Mouse (Mus musculus) adrenal gland, postnatal 25 days (tissue): Measurements from ENCODE around the gene Zc2hc1c. TPM values are rescaled to one million over a fixed set of nuclear protein-coding genes. Genes with fewer than 3 reads are reported as not detected.

Experiments
- DNase-seq: peaks from one replicate; pipeline ENCODE4 v3.0.0; 2021; ENCODE audit warnings: mixed read lengths
- total RNA-seq: library from RNA; stranded (reverse); gene quantifications from 2 replicates; pipeline ENCODE4 v1.2.3, GENCODE M21; 2021

Zc2hc1c gene
- total RNA-seq, 1 experiment from 2014 or later = 1.8 TPM

GRCm38 (mm10) chr12:85284996-85285395, 3.4 kb upstream of the Zc2hc1c start:
- no peak for DNase-seq

- no peak for DNase-seq
Observed at GRCm38 (mm10) chr12:85286941-85287340, 1.4 kb upstream of the Zc2hc1c start.

GRCm38 (mm10) chr12:85287809-85288485, 444 bp upstream of the Zc2hc1c start, which contains the start of gene Acyp1:
Gene Acyp1 (minus strand): TSS chr12:85288438.
- peak; percentile 44 for DNase-seq

GRCm38 (mm10) chr12:85289157-85290000, 988 bp downstream of the Zc2hc1c start:
- DNase-seq = no peak

- no peak for DNase-seq
Observed at GRCm38 (mm10) chr12:85290633-85291032, 2.2 kb downstream of the Zc2hc1c start.

GRCm38 (mm10) chr12:85291541-85291940, 3.1 kb downstream of the Zc2hc1c start:
- DNase-seq = no peak

GRCm38 (mm10) chr12:85292288-85292687, 3.9 kb downstream of the Zc2hc1c start:
- DNase-seq = no peak

GRCm38 (mm10) chr12:85292906-85293305, 4.5 kb downstream of the Zc2hc1c start:
- no peak for DNase-seq

- no peak for DNase-seq
Observed at GRCm38 (mm10) chr12:85295506-85295905, 7.1 kb downstream of the Zc2hc1c start.

- no peak for DNase-seq
Observed at GRCm38 (mm10) chr12:85296915-85297314, 8.5 kb downstream of the Zc2hc1c start.

GRCm38 (mm10) chr12:85297345-85297997, 9.1 kb downstream of the Zc2hc1c start:
- DNase-seq = no peak

- DNase-seq = no peak
Observed at GRCm38 (mm10) chr12:85298127-85298834, 9.9 kb downstream of the Zc2hc1c start.

- DNase-seq = no peak
Observed at GRCm38 (mm10) chr12:85298835-85299180, 10.4 kb downstream of the Zc2hc1c start.

GRCm38 (mm10) chr12:85303256-85303655, 14.9 kb downstream of the Zc2hc1c start:
- DNase-seq = no peak

GRCm38 (mm10) chr12:85304725-85305124, 16.3 kb downstream of the Zc2hc1c start:
- no peak for DNase-seq

GRCm38 (mm10) chr12:85305247-85305892, 17.0 kb downstream of the Zc2hc1c start:
- DNase-seq = peak; percentile 81

GRCm38 (mm10) chr12:85308651-85309050, 20.3 kb downstream of the Zc2hc1c start:
- no peak for DNase-seq

GRCm38 (mm10) chr12:85330153-85330552, 41.8 kb downstream of the Zc2hc1c start:
- no peak for DNase-seq

GRCm38 (mm10) chr12:85337567-85338311, 49.3 kb downstream of the Zc2hc1c start:
- DNase-seq = no peak

- peak; percentile 54 for DNase-seq
Observed at GRCm38 (mm10) chr12:85338815-85339214, 50.4 kb downstream of the Zc2hc1c start.

- DNase-seq = peak; percentile 95
Observed at GRCm38 (mm10) chr12:85339243-85339729, 50.9 kb downstream of the Zc2hc1c start, which contains the start of gene Nek9. Gene Nek9 (minus strand): TSS chr12:85339362.
